Mouse (Mus musculus): ENCODE results near the gene Pcyt2.

Gene Pcyt2

DNA sequence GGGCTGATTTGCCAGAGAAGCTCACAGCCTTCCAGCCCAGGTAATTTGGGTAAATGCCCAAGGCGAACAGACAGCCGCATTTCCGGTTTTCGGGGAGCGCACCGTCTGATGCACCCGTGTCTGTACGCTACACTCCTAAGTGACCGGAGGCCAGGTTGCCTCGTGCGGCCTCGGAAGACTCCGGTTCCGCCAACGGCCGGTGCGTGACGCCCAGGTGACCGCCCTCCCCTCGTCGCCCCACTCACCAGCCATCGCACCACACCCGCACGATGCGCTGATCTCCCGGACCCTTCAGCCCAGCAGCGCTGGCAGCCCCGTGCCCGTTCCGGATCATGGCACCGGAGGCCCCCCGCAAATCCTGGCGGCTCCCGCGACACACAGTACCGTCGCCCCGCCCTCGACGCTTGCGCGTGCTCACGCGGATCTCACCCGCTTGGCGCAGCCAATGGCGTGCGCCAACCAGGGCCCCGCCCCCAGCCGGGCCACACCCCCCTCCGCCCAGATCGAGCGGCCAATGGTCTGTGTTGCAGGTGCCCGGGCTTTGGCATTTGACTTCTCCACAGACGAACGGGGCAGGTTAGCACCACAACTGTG, at the start of gene Pcyt2:
Gene Pcyt2, minus strand, starts transcription at position 418 of the 594 bp plus-strand sequence.
- peak; percentile 95 for DNase-seq

DNA sequence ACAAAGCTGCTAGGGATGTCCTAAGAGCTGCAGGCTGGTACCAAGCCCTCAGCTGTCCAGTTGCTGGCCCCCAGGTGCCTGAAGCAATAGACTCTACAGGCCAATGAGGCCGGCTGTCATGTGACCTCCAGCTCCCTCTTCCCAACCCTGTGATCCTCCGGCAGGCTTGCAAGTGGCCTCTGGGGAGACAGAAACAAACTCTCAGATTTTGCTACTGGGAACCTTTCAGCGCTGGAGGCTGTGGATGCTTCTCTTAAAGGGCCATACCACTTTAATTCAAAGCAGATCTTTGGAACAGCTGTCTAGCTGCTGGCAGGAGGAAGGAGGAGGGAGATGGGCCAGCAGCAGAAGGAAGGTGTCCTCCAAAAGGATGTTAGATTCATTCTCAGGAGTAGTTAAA, 48.9 kb upstream of the Pcyt2 start:
- DNase-seq = no peak

DNA sequence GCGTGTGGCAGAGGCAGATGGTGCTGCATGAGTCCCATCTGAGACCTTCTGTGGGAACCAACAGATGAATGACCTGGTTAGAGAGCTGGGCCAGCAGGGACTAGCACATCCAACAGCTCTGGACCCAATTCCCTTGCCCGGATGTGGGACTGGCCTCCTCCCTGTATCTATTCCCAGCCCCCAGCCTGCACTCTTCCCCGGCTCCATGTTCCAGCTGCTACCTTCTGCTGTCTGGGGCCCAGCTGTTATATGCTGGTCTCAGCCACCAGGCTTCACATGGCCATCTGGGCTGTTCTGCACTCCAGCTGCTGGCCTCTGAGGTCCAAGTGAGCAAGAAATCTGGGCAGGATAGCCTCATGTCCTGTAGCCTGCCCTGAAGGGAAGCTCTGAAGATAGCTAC, 47.7 kb upstream of the Pcyt2 start:
- no peak for DNase-seq

DNA sequence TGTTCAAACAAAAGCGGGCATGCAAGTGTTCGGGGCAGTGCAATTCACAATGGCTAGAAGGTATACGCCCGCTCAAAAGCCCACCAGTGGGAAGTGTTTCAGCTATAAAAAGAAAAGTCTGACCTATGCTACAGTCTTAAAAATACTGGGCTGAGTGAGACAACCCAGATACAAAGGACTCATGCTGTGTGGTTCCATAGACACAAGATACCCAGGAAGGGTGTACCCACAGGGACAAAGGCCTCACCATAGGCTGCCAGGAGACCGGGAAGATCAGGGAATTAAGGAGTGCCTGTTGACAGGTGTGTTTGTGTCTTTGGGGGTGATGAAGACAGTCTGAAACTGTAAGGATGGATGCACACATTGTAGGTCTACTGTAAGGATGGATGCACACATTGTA, 46.0 kb upstream of the Pcyt2 start:
- no peak for DNase-seq

DNA sequence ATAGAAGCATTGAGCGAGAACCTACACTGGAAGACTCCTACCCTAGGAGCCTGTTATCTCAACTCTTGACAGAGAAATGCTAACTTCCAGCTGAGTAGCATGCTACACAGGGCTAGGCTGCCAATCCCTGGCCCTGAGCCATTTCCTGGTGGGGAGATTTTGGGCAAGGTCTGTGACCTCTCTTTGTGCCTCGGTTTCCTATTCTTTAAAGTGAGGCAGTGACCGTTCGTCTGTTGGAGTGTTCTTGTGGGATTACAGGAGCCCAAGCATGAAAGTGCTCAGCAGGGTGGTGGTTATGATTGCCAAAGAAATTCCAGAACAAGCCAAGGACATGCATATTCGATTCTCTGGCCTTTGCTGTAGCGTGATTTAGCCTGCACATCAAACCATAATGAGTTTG, 45.0 kb upstream of the Pcyt2 start:
- no peak for DNase-seq

DNA sequence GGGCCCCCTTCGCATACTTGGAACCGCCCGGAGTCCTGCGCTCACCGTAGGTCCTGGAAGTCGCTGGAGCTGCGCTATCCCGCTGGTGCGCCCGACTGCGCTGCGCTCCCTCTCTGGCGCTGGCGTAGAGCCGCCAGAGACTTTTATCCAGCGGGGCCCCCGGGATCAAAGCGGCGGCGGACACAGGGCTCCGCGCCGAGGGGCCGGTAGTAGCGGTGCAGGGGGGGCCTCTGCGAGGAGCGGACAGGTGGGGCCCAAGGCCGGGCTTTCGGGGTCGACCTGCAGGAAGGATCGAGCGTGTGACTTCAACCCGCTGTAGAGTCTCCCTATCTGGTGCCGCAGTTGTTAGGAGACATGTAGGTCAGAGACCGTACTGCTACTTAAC, 43.3 kb upstream of the Pcyt2 start, which contains the start of gene Notum:
Gene Notum, minus strand, starts transcription at position 100 of the 385 bp plus-strand sequence.
- no peak for DNase-seq

DNA sequence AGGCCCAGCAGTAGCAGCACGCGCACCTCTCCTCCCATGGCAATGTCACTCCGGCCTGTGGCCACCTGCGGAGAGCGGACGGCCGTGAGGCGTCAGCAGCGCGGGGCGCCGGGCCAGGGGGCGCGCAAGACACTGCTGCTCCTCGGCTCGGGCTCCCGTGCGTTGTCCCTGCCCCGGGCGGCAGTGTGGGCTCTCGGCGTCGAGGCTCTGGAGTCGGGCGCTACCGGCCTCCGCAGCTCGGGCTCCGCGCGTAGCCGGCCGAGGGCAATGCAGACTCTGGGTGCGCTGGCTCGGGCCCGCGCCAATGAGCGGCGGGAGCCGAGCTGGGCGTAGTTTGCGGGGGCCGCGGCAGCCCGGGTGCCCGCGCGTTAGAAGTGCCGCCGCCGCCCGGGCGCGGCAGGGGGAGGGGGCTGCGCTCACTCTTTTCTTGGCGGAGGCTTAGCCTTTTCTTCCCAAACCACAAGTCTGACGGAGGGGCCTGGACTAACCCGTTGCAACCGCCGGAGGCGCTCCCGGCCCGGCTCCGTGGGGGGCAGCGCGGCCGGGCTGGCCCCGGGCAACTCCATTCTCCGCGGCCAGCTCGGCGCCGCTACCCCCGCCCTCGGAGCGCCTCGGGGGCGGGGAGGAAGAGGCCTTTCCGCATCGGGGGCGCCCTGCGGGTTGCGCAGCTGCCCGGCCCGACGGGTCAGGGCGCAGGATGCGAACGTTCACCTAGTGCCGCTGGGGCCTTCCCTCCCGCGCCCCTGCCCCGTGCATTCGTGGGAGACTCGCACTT, 42.8 kb upstream of the Pcyt2 start:
- peak; percentile 19 for DNase-seq

DNA sequence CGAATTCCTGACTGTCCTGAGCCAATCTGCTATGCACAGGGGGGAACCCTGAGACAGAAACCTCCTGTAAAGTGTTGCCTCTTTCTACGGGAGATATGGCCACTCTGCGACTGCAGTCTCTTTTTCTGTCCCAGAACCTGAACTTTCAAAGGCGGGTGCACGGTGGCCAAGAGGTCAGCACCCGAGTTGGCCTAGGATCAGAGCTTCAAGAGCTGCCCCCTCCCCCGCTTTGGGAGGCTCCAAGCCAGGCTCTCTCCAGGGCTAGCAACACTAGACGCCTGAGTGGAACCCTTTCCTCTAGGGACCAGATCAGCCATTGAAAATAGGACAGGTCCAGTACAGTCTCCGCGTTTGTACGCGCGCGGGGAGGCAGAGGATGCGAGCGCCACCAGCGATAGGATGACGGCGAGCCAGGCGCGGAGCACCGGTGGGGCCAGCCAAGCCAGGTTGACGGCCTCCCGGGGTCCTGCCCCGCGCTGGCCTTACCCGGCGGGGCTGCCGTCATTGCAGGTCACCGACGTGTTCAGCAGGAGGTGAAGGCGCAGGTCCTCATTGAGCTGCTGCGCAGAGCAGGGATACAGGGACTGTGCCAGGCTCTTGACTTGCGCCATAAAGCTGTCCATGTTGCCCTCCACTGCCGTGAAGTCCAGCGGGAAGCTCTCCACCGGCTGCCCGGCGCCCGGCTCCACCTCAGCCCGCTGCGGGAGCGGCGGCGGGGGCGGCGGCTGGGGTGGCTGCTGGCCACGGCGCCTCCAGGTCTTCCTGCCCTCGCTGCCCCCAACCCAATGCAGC, 42.0 kb upstream of the Pcyt2 start:
- DNase-seq = no peak

DNA sequence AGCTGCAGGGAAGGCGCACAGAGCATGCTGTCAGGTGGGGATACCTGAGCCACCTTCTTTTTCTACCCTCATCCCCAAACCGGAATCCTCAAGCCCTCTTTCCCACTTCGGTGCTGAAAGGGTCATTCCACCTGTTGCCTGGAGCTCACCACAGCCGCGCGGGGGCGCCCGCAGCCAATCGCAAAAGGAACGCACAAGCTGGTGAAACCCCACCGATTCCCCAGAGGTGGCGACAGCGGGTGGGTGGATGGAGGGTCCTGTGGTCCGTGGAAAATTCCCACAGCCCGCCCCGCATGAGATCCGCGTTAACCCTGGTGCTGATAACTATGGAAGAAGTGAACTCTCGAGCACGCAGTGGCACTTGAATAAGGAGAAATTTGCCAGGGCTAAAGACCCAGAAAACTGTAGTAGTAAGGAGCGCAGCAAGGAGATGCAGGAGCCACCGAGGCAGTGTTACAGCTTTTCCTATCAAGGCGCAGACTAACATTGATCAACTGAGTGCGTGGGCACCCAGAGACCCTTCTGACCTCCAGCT, 41.2 kb upstream of the Pcyt2 start:
- DNase-seq = peak; percentile 86

DNA sequence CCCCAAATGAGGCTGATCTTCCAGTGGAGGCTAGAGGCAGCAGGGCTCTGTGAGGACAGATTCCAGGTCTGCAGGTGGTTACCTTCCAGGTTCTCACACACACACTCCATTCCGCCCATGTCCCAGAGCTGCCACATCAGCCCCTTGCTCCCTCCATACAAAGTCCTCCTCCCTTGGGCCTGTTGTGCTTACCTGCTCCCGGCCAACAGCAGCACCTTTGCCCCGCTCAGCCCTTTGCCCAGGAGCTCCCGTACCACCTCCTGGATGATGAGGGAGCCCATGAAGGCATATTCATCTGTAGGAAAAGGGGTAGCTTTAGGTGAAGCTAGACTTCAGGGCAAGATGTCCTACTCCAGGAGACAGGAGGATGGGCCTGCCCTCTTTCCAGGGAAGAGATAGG, 39.6 kb upstream of the Pcyt2 start:
- no peak for DNase-seq

DNA sequence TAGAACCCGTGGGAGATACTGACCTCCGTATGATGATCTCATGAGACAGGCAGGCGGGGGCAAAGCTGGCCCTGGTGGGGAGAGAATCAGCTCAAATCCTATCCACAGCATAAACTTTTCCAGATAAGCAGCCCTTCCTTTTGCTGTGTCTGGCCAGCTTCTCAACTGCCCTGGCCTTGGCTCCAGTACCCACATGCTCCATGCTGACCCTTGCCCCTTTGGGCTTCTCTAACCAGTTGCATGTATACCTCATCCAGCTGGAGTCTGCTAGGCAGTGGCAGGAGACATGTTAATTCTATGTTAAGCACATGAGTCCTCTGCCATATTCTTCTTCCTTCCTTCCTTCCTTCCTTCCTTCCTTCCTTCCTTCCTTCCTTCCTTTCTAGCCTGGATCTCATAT, 37.0 kb upstream of the Pcyt2 start:
- no peak for DNase-seq

DNA sequence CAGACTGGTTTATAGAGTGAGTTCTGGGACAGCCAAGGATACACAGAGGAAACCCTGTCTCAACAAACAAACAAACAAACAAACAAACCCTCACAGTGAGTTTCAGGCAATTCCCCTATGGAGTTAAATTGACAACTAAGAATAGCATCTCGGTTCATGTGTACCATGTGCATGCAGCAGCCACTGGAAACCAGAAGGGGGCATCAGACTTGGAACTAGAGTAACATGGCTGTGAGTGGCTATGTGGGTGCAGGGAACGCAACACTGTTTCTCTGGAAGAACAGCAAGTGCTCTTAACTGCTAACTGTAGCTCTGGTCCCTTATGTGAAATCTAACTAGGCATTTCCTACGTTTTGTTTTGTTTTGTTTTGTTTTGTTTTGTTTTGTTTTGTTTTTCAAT, 34.1 kb upstream of the Pcyt2 start:
- no peak for DNase-seq

DNA sequence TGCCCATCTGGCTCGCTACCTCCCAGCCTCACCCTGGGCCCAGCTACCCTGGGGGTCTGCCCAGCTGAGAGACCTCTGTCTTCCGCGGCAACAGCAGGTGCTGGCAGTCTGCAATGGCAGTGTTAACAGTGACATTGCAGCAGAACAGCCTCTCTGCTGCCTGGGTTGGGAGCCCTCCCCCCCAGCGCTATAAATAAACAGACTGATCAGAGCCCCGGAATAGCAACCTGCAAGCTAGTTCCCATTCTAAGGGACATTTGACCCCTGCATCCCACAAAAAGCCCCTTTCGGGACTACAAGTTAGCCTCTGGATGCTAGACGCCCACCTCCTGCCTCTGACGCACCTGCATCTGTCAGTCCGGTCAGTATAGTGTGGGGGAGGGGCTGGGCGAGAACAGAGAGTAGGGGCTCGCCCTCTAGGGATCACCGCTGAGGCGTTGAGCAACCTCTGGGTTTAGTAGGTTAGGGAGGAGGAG, 30.3 kb upstream of the Pcyt2 start, which contains the start of gene Myadml2:
Gene Myadml2, minus strand, starts transcription at position 158 of the 476 bp plus-strand sequence.
- DNase-seq = peak; percentile 52

DNA sequence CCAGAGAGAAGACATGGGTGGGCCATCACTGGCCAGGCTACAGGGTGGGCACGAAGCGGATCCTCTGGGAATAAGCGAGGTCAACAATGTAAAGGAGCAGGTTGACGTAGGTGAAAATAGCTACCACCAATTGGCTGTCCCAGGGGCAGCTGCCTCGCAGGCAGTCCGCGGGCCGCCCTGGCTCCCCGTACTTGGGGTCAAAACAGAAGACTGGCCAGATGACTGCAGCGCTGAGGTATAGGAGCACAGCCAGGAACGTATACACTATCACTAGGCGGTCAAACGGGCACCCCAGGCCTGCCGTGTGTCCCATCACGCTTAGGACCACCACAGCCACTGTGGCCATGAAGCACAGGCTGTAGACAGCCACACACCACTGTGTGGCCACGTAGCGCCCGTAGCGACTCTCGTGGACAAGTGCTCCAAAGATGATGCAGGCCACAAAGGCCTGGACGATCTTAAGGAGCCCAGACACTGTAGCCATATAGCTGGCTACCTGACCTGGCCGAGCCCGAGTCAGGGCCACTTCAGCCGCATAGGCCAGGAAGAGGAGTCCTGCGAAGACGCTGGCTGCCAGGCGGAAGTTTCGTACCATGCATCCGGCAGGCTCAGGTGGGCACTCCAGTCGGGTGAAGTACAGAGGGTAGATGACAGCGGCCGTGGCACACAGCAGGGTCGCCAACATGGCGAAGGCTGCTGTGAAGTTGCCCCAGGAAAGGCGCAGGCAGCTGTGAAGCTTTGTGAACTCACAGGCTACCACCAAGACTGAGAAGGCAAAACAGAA, 29.5 kb upstream of the Pcyt2 start:
- DNase-seq = no peak

DNA sequence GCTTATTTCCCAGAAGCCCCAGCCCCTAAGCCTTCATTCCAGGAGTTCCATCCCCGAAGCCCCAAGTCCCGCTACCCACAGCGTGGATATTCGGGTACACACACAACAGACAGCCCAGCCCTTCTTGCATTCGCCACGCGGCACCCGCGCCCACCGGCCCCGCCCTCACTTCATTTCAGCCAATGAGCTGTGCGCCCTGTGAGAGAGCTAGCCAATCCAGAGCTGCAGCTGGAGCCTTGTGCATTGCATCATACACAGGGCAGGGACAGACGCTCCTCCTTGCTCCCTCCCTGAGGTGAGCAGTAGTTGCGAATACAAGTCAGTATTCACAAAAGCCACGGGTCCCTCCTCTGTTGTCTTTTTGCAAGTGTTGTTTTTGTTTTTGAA, 25.9 kb upstream of the Pcyt2 start, which contains the start of gene Pycr1:
Gene Pycr1, minus strand, starts transcription at position 169 of the 387 bp plus-strand sequence.
- DNase-seq = peak; percentile 97

DNA sequence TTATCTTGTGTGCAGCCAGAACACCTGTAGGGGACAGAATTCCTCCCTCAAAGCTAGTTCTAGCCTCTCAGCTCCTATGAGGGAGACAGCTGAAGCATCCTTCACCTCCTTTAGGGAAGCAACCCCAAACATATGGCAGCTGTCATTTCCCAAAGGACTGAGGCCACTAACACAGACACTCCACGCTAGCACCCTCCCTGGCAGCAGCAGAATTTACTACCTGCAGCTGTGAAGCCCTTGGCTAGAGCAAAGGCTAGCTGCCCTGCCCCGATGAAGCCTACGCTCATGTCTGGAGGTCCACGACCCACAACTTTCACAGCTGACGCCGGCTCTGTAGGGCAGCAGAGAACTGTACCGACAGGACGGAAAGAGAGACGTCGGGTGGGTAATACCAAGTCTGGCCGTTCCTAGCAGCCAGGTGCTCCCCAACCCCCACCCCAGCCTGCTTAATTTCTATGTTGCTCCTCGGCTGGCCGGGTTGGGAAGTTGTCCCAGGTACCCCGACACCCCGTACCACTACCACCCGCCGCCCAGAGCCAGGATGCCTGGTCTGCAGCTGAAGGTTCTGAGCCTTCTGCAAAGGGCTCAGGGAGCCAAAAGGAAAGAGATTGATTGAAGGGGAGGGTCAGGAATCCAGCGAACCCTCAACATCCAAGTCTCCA, 25.3 kb upstream of the Pcyt2 start:
- peak; percentile 42 for DNase-seq

DNA sequence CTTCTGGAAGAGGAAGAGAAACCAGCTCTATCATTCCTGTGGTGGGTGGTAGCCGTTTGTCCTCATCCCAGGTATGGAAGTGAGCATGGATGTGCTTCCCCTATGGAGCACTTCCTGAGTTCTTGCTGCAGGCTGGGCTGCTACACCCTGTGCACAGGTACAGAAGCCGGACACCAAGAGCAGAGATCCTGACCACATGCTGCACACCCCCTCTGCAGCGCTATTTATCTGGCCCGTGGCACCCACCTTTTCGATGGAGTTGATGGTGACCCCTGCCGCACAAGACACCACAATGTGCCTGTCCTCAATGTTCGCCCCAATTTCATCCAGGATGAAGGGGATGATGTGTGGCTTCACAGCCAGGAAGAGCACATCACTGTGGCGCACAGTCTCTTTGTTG, 24.1 kb upstream of the Pcyt2 start:
- no peak for DNase-seq

DNA sequence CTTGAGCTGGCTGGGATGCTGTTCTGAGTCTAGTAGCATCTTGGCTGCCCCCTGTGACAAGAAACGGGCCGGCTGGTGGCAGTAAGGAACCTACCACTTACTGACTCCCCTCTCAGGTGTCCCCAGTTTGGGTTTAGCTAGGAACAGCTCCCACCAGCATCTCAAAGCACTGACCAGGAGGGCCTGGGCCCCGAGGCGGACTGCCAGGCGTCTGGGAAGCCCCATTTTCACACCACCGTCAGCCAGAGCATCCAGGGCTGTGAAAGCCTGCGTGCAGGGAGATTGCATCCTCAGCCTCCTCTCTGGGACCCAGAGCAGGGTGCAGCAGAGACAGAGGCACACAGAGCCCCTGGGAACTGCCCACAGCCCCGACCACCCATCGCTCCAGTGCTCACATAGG, 23.5 kb upstream of the Pcyt2 start:
- DNase-seq = no peak

DNA sequence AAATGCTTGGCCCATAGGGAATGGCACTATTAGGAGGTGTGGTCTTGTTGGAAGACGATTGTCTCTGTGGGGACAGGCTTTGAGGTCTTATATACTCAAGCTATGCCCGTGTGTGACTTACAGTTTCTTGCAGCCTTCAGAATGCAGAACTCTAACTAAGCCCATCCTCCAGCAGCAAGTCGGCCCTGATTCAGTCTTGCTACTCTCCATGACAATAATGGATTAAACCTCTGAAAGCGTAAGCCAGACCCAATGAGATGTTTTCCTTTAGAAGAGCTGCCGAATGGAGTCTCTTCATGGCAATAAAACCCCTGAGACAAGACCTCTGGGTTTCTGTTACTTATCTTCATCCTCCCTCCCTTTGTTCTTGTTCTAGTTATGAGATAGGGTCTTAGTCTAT, 17.1 kb upstream of the Pcyt2 start:
- no peak for DNase-seq

DNA sequence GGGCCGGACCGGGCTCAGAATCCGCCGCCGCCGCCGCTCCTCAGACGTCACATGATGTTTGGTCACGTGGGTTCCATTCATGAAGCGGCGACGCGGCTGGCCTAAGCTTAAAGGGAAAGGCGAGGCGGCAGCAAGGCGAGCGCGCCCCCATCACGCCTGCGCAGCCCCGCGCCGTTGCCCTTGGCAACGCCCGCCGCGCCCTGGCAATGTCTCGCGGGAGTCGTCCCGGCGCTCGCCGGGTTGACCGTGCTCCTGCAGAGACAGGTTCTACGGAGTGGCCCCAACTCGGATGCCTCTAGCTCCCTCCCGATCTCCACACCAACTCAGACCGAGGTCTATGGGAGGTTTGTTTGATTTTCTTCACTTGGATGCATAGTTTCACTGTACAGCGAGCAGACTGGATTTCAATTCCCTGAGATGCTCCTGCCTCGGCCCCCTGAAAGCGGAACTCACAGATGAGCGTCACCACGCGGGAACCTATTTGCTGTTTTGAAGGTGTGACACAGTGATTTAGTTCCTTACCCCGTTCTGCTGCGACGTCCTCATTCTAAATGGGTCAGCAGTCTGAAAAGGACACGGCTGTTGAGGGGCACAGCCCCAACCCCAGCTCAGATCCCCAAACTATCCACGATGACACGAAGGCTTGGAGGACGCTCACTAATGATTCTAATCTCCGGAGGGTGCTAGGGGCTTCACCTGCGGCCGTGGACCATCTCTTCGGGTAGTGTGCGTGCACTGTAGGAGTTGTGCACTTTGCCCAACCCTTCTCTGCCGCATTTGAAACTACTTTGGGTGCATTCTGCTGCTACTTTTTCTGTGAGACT, 16.0 kb upstream of the Pcyt2 start, which contains the start of gene Mafg:
Gene Mafg, minus strand, starts transcription at position 81 of the 824 bp plus-strand sequence.
- peak; percentile 86 for DNase-seq

Measured in thymus, postnatal 25 days (tissue).